Mouse (Mus musculus): Measurements from ENCODE around the gene Maff. TPM values are rescaled to one million over a fixed set of nuclear protein-coding genes. Genes with fewer than 3 reads are reported as not detected.

The Maff gene
- polyA plus RNA-seq, 1 experiment from 2014 or later, result 0.81 TPM

DNA sequence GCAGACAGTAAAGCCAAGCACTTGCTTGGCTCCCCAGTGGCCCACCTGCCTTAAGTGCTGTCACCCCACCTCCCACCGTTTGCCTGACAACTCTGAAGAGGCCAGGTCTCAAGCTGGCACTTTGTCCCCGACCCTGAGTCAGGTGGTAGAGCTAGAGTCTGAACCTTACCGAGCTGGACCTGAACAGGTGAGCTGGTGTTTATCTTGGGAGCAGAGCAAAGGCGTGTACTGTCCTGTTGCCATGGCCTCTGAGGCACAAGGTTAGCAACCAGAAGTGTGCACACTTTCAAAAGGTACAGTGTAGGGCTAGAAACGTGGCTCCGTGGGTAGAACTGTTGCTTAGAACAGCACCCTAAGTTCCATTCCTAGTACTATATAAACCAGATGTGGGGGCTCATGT, 41.8 kb downstream of the Maff start:
- Histone ChIP-seq H3K27me3 (replicated peaks) (no peaks in the 10 kb centered on the region), H3K9ac (replicated peaks) (no peak overlapping the region), H3K4me2 (no peak overlapping the region), H3K27ac (replicated peaks) (no peak overlapping the region), H3K4me1 (peaks cover 32% of the 10 kb centered on the region), H3K36me3 (no peaks in the 10 kb centered on the region), H3K4me3 (replicated peaks) (no peak overlapping the region), H3K9me3 (replicated peaks) (no peaks in the 10 kb centered on the region)
- no peak for ATAC-seq (ENCODE audit: low FRiP score)
- 79% methylated on average over 6 of the region's 6 CpGs for WGBS

DNA sequence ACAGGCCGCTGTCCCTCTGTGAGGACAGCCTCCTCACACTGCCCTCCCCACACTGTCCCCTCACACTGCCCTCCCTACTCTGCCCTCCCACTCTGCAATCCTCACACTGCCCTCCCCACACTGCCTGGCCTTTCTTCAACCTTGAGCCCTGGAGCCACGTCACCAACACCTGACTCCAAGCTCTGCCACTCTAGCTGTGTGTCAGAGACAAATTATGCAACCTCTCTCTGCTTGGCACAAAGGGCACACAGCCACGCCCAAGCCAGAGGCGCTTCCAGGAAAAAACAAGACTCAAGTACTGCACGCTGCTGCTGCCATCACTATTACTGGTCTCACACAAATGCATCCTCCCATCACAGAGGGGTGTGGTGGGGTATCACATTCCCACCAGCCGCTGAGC, 44.0 kb downstream of the Maff start:
- Histone ChIP-seq H3K36me3 (no peaks in the 10 kb centered on the region), H3K9me3 (replicated peaks) (no peaks in the 10 kb centered on the region), H3K4me1 (peaks cover 54% of the 10 kb centered on the region), H3K4me3 (replicated peaks) (no peak overlapping the region), H3K4me2 (no peak overlapping the region), H3K9ac (replicated peaks) (no peak overlapping the region), H3K27ac (replicated peaks) (no peak overlapping the region), H3K27me3 (replicated peaks) (no peaks in the 10 kb centered on the region)
- no peak for ATAC-seq (ENCODE audit: low FRiP score)
- WGBS, result 87% methylated on average over 6 of the region's 6 CpGs

DNA sequence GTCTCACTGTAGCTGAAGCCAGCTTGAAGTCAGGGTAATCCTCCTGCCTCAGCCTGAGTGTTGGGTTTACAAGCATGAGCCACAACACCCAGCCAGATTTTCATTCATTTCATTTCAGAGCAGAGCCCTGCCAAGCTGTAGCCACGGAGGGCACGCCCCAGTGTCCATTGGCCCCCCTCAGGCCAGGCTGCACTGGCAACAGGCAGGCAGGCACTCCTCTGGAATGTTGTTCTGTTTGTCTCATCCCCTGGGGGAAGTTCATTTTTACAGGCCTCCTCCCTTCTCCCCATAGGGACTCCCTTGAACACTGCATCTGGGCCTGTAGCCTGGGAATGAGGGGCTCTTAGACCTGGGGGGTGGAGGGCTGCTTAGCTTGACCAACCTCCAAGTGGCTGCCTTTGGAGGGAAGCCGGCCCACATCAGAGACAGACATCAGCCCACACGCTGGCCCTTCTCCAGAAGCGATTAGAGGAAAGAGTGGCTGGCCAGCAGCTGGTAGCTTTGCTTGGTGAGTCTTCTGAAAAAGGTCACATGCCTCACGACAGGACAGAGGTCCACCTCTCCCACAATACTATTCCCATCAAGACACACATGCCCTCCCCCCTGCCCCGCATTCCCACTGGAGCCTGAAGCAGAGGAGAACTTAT, 45.1 kb downstream of the Maff start:
- H3K4me1 ChIP-seq, result peaks cover 58% of the 10 kb centered on the region
- WGBS, result 49% methylated on average over 7 of the region's 7 CpGs
- peak overlapping the region; percentile 48 for H3K27ac ChIP-seq (replicated peaks)
- ATAC-seq (ENCODE audit: low FRiP score), result peak; percentile 48; the same call in 1 of the 2 replicates
- H3K4me3 ChIP-seq (replicated peaks), result no peak overlapping the region
- no peak overlapping the region for H3K9ac ChIP-seq (replicated peaks)
- no peaks in the 10 kb centered on the region for H3K27me3 ChIP-seq (replicated peaks)
- H3K4me2 ChIP-seq, result no peak overlapping the region
- H3K9me3 ChIP-seq (replicated peaks), result no peaks in the 10 kb centered on the region
- H3K36me3 ChIP-seq, result no peaks in the 10 kb centered on the region

DNA sequence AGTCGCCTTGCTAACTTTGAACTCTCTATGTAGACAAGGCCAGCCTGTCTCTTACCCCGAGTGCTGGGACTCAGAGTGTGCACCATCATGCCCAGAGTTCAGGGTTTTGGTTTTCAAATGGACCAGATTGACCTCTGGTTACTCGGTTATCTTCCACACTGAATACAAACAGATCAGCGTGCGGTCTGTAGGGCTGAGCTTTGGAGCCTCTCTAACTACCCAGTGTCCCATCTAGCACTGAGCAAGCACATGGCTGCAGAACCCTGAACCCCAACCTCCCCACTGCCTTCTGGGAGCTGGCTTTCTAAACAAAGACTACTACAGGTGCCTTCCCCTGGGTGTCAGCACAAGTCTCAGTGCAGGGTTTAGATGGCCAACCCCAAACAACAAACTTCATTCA, 46.1 kb downstream of the Maff start:
- Histone ChIP-seq H3K27ac (replicated peaks) (no peak overlapping the region), H3K4me2 (no peak overlapping the region), H3K9ac (replicated peaks) (no peak overlapping the region), H3K4me3 (replicated peaks) (no peak overlapping the region), H3K9me3 (replicated peaks) (no peaks in the 10 kb centered on the region), H3K36me3 (peaks cover 1% of the 10 kb centered on the region; the same call in 1 of the 2 replicates), H3K27me3 (replicated peaks) (no peaks in the 10 kb centered on the region), H3K4me1 (peaks cover 58% of the 10 kb centered on the region)
- 95% methylated on average over 5 of the region's 5 CpGs for WGBS
- ATAC-seq (ENCODE audit: low FRiP score), result no peak

DNA sequence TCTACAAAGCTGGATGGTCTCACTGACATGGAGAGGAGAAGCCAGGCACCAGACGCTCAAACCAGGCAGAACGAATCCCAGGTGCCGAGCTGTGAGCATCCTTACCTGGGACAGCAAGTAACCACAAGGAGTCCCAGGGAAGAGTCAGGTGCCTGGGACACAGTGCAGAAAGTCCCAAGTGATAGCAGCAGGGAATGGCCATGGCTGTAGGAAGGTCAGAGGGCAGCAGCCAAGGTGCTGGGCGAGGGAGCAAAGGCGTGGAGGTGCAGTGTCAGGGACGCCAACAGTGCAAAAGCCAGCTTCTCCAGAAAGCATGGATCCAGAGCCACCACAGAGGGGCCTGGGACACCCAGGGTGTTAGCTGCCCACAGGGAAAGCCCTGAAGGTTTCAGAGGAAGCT, 46.7 kb downstream of the Maff start:
- H3K27ac ChIP-seq (replicated peaks), result no peak overlapping the region
- H3K9me3 ChIP-seq (replicated peaks), result no peaks in the 10 kb centered on the region
- H3K27me3 ChIP-seq (replicated peaks), result no peaks in the 10 kb centered on the region
- peaks cover 58% of the 10 kb centered on the region for H3K4me1 ChIP-seq
- 90% methylated on average over 6 of the region's 6 CpGs for WGBS
- H3K4me2 ChIP-seq, result no peak overlapping the region
- no peak overlapping the region for H3K4me3 ChIP-seq (replicated peaks)
- no peak for ATAC-seq (ENCODE audit: low FRiP score)
- H3K9ac ChIP-seq (replicated peaks), result no peak overlapping the region
- H3K36me3 ChIP-seq, result peaks cover 2% of the 10 kb centered on the region; the same call in 1 of the 2 replicates

DNA sequence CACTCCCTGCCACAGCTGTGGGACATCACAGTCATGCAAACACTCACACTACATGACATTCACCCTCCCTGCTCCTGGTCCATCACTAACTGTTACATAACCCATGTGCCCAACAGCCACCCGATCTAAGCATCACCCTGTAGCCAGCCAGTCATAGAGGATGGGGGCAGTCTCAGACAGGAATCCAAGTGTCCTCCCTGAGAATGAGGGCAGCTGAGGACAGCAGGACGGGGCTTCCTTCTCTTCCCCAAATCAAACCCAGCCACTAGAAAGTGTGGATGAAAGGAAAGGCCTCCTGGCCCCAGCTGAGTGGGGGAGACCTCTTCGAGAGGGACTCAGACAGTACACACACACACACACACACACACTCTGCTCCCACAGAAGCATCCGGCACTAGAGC, 48.4 kb downstream of the Maff start:
- H3K36me3 ChIP-seq, result peaks cover 2% of the 10 kb centered on the region; the same call in 1 of the 2 replicates
- H3K4me3 ChIP-seq (replicated peaks), result no peak overlapping the region
- H3K4me1 ChIP-seq, result peaks cover 65% of the 10 kb centered on the region
- WGBS, result 80% methylated on average over 4 of the region's 4 CpGs
- peak overlapping the region; percentile 9; the same call in 1 of the 2 replicates for H3K4me2 ChIP-seq
- H3K27me3 ChIP-seq (replicated peaks), result no peaks in the 10 kb centered on the region
- H3K27ac ChIP-seq (replicated peaks), result no peak overlapping the region
- ATAC-seq (ENCODE audit: low FRiP score), result no peak
- no peaks in the 10 kb centered on the region for H3K9me3 ChIP-seq (replicated peaks)
- no peak overlapping the region for H3K9ac ChIP-seq (replicated peaks)

DNA sequence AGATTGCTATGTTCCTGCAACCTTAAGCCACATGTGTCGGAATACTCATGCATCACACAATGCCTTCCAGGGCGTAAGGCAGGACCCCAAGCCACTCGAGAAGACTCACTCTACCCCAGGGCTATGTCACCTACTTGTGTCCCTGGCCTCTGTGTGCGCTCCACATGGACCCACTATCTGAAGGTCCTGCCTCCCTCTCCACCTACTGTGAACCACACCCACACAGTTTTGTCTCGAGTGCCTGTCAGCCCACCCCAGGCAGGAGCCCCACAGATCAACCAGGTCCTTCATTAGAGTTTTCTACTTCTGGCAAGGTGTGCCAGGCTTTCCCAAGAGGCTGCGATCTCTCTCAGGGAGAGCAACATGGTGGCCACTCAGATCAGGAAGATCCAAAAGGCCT, 48.9 kb downstream of the Maff start:
- Histone ChIP-seq H3K9me3 (replicated peaks) (no peaks in the 10 kb centered on the region), H3K4me2 (peak overlapping the region; percentile 9), H3K9ac (replicated peaks) (no peak overlapping the region), H3K4me1 (peaks cover 67% of the 10 kb centered on the region), H3K27ac (replicated peaks) (no peak overlapping the region), H3K36me3 (peaks cover 2% of the 10 kb centered on the region; the same call in 1 of the 2 replicates), H3K4me3 (replicated peaks) (no peak overlapping the region), H3K27me3 (replicated peaks) (no peaks in the 10 kb centered on the region)
- ATAC-seq (ENCODE audit: low FRiP score), result no peak
- 87% methylated on average over 6 of the region's 6 CpGs for WGBS

DNA sequence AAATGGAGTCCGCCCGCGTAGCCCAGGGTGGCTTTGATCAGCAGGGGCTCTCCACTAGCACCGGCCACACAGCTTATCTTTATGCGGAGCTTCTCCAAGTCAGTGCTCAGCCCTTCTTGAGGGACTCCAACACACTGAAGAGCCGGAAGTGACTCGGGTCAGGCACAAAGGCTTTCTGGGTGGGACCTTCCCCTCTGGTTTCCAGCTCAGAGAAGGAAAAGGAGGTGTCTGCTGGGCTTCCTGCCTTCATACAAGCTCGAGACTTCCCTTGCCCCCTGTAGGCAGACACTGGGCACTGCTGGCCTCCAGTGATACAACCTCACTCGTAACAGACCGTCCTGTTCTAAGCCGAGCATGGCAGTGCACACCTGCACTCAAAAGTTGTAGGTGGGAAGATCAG, 50.3 kb downstream of the Maff start:
- no peak overlapping the region for H3K9ac ChIP-seq (replicated peaks)
- H3K9me3 ChIP-seq (replicated peaks), result no peaks in the 10 kb centered on the region
- no peak for ATAC-seq (ENCODE audit: low FRiP score)
- no peaks in the 10 kb centered on the region for H3K27me3 ChIP-seq (replicated peaks)
- peaks cover 2% of the 10 kb centered on the region; the same call in 1 of the 2 replicates for H3K36me3 ChIP-seq
- peaks cover 73% of the 10 kb centered on the region for H3K4me1 ChIP-seq
- no peak overlapping the region for H3K4me2 ChIP-seq
- no peak overlapping the region for H3K27ac ChIP-seq (replicated peaks)
- no peak overlapping the region for H3K4me3 ChIP-seq (replicated peaks)
- WGBS, result 83% methylated on average over 11 of the region's 11 CpGs

DNA sequence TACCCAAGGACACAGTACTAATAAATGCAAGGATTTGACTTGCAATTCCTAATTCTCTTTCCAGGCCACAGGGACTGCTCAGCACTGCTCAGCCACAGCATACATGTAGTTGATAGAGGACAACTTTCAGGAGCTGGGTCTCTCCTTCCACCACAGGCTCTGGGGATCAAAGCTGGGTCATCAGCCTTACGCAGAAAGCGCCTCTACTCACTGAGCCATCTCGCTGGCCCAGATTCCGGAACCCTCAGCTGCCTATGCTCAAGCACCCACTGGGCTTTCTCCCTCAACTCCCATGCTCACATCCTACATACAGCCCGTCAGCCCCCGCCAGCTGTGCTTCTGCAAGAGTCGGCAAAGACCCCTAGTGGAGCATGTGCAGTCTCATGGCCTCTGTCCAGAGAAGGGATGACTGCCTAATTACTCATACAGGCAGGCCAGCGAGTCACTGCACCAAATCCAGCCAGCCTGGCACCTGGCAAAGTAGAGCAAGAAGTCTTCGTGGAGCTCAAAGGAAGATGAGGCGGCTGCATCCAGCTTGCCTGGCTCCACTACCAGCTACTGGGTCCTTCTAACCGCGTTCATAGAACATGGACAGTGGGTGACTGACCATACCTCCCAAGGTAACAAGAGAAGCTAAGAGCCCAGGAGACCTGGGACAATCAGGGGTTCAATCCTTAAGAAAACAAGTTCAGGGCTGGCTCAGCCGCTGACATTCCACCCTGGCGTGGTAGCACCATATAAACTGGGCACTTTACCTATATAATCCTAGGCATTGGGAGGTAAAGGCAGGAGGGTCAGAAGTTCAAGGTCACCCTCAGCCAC, 53.0 kb downstream of the Maff start:
- H3K36me3 ChIP-seq, result peaks cover 2% of the 10 kb centered on the region; the same call in 1 of the 2 replicates
- H3K9me3 ChIP-seq (replicated peaks), result no peaks in the 10 kb centered on the region
- H3K4me1 ChIP-seq, result peaks cover 65% of the 10 kb centered on the region
- no peak for ATAC-seq (ENCODE audit: low FRiP score)
- 78% methylated on average over 14 of the region's 14 CpGs for WGBS
- 0 out of 2 replicates have a peak, but pooled peaks cover 3% of the 10 kb centered on the region for H3K27me3 ChIP-seq (replicated peaks)
- no peak overlapping the region for H3K4me2 ChIP-seq
- no peak overlapping the region for H3K9ac ChIP-seq (replicated peaks)
- no peak overlapping the region; the same call in 1 of the 2 replicates for H3K27ac ChIP-seq (replicated peaks)
- no peak overlapping the region for H3K4me3 ChIP-seq (replicated peaks)

DNA sequence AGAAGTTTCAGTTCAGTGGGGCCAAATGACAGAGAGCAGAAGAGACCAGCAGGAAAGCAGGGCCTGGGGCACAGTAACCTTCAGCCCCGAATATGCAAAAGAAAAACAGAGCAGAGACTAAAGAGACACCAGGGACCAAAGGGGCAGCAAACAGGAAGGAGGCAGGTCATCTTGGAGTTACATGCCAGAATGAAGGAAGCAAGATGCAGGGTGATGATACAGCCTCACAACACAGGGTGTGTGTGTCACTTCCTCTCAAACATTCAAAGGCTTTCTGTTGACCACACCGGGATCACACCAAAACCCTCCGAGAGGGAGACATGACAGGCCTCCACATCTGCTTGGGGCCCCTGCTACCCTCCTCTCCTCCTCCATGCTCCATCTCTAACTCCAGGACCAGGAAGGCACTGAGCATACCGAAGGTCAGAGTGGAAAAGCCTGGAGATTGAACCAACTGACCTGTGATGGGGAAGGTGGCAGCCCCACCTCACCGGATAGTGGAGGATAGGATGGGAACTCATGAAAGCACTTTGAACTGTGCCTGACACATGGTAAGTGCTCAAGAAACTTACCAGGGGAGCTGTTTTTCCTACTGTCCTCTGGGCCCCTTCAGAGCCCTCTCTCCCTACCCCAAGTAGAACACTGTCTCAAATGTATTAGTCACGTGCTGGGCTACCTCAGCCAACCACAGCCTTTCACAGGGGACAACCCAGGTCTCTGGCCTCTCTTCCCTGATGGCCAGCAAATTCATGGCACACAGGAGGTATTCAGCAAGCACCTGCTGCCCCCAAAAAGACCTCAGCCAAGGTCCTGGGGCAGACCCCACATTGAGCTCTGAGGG, 53.9 kb downstream of the Maff start:
- no peak for ATAC-seq (ENCODE audit: low FRiP score)
- Histone ChIP-seq H3K9ac (replicated peaks) (no peak overlapping the region), H3K27ac (replicated peaks) (0 out of 2 replicates have a peak overlapping the region, but pooled peaks have one; percentile 28), H3K4me2 (peak overlapping the region; percentile 90), H3K4me3 (replicated peaks) (0 out of 2 replicates have a peak overlapping the region, but pooled peaks have one; percentile 99), H3K27me3 (replicated peaks) (0 out of 2 replicates have a peak, but pooled peaks cover 3% of the 10 kb centered on the region), H3K4me1 (peaks cover 55% of the 10 kb centered on the region), H3K36me3 (peaks cover 2% of the 10 kb centered on the region; the same call in 1 of the 2 replicates), H3K9me3 (replicated peaks) (no peaks in the 10 kb centered on the region)
- 78% methylated on average over 6 of the region's 6 CpGs for WGBS

DNA sequence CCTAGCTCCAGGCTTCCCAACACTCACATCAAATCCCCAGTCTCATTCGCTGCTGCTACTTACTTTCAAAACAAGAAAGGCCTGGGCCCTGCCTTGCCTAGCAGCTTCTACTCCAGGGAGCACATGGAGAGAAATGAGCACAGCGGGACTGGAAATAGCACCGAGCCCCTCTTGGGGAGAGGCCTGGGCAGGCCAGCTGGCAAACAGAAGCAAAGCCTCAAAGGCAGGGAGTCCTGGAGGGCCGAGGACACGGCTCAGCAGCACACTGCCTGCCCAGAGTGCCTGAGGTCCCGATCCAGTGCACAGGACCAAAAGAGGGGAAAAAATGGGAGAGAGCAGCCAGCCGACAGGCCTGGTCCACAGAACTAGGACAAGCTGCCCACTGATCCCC, 54.5 kb downstream of the Maff start:
- H3K9me3 ChIP-seq (replicated peaks), result no peaks in the 10 kb centered on the region
- 0 out of 2 replicates have a peak overlapping the region, but pooled peaks have one; percentile 28 for H3K27ac ChIP-seq (replicated peaks)
- H3K4me3 ChIP-seq (replicated peaks), result peak overlapping the region; percentile 99
- H3K9ac ChIP-seq (replicated peaks), result peak overlapping the region; percentile 38
- no peak for ATAC-seq (ENCODE audit: low FRiP score)
- peaks cover 51% of the 10 kb centered on the region for H3K4me1 ChIP-seq
- WGBS, result 45% methylated on average over 7 of the region's 7 CpGs
- 0 out of 2 replicates have a peak, but pooled peaks cover 3% of the 10 kb centered on the region for H3K27me3 ChIP-seq (replicated peaks)
- H3K4me2 ChIP-seq, result peak overlapping the region; percentile 90
- H3K36me3 ChIP-seq, result peaks cover 2% of the 10 kb centered on the region; the same call in 1 of the 2 replicates
